Mouse (Mus musculus) adrenal gland (tissue): Measurements from ENCODE around the gene Ppp2r3a.

ENCODE experiments used
- intact Hi-C: fragments of 180-260 bp; cut with DNase I; formaldehyde crosslinking; loops from one replicate; pipeline ENCODE4 v1.15.1; 2025

Ppp2r3a gene

DNA sequence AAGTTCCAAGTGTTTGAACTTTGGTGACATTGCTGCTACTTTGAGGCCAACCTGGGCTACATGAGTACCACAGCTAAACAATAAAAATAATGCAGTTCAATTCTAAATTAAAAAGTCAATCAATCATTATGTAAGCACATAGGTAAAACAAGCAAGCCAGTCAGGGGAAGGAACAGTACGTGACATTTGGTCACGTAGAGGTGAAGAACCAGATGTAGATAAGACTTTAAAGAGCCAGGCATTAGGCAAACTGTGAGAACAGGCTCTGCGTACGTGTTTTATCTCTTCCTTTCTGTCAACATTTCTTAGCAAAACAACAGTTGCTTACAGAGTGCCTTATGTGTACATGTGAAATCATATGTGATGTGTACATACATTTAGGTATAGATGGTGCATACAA is 946 bp upstream of the Ppp2r3a start:
- intact Hi-C loops, result loop anchor here (5.0 kb wide), 1 partner anchor 70 kb away; no protein-coding TSS in a partner anchor

DNA sequence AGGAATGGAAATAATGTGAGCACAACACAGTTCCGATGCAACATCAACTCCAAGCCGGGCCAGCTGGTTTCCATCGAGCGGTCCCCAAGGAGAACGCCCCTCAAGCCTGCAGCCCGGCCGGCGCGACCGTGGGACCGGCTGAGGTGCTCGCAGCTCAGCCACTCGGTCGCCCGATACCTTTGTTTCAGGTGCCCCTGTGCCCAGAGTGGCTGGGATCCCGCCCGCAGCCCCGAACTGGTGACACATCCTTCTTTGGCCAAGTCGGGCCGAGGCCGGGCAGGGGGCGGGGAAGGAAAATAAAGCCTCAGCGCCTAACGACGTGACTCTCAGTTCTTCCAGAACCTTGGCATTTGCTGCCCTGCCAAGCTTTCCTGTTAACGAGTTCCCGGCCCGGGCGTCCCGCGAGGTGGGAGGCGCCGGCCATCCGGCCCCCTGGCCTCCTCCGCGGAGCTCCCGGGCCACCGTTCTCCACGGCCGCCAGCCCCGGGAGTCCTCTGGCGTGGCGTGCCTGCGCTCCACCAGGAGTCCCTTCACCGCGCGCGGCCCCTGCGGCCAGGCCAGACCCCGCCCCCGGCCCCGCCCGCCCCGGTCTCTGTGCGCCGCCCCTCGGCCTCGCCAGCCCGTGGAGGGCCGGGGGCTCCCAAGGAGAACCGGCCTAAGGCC is 483 bp downstream of the Ppp2r3a start:
- intact Hi-C loops, result loop anchor here (5.0 kb wide), 1 partner anchor 69 kb away; no protein-coding TSS in a partner anchor

DNA sequence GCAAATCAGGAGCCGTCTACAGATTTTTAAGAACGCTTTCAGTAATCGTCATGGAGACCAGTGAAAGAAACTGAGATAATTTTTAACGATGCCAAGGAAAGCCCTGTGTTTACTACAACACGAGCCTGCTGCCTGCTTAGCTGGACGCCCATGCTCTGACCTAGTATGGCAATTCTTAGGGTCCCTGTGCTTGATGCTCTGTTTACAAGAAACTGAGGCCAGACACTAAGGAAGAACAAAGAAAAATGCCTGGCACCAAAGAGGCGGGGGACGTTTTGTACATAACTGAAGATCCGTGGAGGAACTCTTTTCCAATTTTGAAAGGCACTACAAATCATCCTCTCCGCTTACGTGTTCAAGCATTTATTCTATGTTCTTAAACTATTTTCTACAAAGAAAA is 1.1 kb downstream of the Ppp2r3a start:
- intact Hi-C loops, result loop anchor here (5.0 kb wide), 1 partner anchor 68 kb away; no protein-coding TSS in a partner anchor

DNA sequence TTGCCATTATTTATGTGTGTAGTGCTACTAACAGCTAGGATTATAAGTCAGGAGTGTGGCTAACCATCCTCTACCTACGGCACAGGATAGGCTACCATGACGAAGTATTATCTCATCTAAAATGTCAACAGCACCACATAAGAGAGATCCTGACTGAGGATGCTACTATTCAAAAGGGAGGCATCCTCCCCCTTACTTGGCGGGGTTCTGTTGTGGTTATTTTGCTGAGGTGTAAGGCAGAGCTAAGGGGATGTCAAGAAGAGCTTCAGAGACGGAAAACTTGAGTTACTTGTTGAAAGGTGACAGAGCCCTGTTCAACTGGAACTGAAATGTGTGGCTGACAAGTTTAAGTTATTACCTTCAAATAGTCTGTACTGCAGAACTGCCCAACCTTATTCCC is 2.0 kb downstream of the Ppp2r3a start:
- intact Hi-C loops, result loop anchor here (5.0 kb wide), 1 partner anchor 67 kb away; no protein-coding TSS in a partner anchor

DNA sequence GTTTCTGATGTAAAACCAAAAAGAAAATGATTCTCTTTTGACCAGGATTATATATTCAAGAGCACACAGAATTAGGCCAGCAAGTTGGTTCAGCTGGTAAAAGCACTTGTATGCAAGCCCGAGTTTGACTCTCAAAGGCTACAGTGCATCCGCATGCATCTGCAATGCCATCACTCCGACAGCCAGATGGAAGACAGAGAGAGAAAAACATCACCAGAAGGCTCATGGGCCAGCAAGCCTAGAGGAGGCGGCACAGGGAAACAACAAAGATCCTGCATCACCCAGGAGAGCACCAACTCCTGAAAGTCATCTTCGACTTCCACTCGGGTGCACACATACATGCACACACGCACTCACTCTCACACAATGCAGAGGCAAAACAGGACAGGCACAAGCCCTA is 4.1 kb downstream of the Ppp2r3a start:
- intact Hi-C loops, result no loop called here

DNA sequence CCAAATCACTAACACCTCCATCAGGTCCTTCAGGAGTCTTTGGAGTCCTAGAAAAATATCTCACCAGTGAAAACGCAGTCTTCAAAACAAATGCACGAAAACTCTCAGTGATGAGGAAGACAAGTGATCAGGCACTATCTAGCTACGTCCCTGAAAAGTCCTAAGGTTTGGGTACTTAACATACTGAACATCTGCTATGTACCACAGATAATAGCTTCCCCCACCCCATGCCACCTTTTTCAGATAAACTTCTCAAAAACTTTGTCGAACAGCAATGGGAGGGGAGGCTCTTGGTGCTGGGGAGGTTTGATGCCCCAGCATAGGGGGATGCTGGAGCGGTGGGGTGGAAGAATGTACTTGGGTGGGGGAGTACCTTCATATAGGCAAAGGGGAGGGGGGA is 6.1 kb downstream of the Ppp2r3a start:
- intact Hi-C loops, result no loop called here

DNA sequence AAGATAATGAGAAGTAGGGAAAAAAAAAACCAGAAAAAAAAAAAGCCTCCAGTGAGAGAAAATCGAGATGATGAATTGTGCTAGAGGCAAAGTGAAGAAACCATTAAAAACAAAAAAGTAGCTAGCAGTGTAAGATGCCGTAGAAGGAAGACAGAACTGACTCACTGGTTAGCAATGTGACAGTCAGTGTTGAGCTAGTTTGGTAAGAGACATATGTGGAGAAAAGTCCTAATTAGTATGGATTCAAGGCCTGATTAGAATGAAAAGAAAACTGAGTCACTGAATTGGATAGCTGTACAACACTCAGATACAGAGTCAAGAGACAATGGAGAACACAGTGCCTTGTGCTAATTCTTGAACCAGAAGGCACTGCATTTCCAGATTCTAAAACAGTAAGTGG is 7.9 kb downstream of the Ppp2r3a start:
- intact Hi-C loops, result no loop called here

DNA sequence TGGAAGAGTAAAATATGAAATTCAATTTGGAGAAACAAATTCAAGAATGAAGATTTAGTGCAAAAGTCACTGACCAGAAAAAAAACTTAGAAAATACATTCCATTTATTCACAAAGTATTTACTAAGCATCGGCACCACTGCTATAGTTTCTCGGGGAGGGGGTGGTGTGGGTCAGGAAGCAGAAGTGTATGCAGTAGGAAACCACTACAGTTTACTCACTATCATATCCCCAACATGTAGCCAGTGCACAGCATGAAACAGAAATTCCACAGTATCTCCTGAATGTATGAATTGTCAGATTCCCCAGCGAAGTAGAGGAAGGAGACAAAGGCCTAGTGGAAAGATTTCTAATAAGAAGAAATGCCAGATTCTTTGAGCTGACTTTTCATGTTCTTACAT is 11.4 kb downstream of the Ppp2r3a start:
- intact Hi-C loops, result no loop called here

DNA sequence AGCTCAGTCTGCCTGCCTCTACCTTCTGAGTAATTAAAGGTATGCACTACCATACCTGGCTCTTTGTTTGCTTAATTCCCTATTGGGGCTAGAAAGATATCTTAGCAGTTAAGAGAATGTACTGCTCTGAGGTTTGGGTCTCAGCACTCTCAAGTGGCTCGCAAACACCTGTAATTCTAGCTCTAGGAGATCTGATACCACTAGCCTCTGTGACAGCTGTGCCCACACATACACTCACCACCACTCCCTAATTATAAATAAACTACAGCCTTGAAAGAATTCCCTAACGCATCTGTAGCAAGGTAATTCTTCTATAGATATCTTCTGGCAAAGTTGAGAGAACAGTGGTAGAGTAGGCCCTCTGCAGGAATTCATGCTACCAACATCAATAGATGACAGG is 15.8 kb downstream of the Ppp2r3a start:
- intact Hi-C loops, result no loop called here

DNA sequence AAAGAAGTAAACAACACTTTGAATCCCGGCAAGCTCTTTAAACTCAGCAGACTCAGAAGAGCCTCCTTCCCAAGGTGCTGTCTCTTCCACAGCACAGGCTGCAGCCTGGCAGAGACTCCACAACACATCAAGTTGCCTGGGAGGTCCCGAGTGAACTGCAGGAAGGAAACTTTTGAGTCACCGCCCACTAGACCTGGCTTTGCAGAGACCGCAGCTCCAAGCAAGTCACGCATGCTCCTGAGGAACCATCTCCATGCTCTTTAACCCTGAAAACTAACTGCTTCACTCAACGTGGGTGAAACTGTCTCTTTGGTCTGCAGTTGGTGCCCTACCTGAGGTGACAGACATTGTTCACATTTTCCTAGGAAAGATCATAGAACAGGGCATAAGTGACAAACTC is 19.6 kb downstream of the Ppp2r3a start:
- intact Hi-C loops, result no loop called here

DNA sequence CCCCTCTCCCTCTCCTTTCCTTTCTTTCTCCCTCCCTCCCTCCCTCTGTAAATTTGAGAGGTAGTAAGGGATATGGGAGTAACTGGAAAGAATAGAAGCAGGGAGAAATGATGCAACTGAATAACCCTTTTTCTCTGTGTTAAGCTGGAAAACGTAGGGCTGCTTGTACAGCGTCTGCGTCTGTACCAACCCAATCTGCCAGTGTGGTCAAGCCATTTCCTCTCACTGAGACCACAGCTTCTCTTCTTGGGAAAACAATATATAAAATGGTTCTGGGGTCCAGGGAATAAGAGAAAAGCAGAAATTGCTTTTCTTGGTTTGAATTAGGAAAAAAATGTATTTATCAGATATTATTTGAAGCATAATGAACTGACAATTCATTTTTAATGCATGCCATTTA is 21.6 kb downstream of the Ppp2r3a start:
- intact Hi-C loops, result no loop called here

DNA sequence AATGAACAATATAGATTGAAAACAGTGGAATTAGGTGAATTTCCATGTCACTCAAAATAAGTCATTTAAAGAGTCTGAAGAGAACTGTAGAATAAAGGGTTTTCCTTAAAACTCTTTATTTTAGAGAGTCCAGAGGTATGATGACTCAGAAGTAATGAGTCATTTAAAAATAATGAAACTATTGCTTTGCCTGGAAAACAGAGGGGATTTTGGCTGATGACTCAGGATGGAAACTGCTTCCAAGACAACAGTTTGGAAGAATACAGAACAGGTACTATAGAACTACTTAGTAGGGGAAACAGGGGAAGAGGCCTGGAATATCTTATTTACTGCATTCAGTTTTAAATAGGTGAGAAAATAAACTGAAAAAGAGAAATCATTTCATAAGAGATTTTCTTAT is 22.7 kb downstream of the Ppp2r3a start:
- intact Hi-C loops, result no loop called here

DNA sequence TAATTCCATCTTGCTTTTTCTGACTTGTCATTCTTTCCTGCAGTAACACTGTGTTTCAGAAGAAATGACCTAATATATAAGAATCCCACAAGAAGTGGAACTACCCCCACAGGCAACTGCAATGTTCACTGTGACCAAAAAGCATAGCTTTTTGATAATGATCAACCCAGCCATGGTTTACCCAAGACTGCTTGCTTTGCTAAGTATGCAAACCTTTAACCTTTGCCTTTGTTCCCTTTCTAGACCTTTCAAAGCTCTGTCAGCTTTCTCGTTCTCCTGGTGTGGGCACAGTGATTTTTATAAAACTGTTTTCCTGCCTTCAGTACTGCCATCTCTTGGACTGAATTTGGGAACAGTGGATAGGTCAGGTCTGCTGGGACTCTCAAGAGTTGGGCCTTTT is 43.6 kb downstream of the Ppp2r3a start:
- intact Hi-C loops, result no loop called here

DNA sequence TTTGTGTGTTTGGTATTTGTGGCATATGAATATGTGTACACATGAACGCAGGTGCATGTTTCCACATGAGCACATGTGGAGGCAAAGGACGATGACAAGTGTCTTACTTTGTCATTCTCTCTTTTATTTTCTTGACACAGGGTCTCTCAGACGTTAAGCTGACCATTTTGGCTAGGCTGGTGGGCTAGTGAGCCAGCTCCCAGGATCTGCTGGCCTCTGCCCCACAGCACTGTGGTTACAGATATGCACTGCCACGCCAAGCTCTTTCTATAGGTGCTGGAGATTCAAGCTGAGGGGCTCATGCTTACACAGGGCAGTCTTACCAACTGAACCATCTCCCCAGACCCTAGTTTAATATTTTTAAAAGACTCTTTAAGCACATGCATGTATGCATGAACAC is 45.1 kb downstream of the Ppp2r3a start:
- intact Hi-C loops, result no loop called here

DNA sequence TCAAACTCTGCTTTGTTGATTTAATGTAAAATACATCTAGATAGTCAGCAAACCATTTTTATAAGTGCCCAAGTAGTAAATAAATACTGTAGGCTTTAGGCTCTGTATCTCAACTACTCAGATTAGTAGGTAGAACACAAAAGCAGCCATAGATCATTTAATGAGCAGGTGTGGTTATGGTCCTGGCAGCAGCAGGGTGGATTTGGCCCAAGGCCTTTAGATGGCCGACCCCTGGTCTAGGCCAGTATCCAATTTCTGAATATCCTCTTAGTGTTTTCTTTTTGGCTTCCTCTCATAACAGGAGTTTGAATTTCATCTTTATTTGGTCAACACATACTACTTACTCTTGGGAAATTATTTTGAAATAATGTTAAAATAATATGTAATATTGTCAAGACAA is 46.4 kb downstream of the Ppp2r3a start:
- intact Hi-C loops, result no loop called here

DNA sequence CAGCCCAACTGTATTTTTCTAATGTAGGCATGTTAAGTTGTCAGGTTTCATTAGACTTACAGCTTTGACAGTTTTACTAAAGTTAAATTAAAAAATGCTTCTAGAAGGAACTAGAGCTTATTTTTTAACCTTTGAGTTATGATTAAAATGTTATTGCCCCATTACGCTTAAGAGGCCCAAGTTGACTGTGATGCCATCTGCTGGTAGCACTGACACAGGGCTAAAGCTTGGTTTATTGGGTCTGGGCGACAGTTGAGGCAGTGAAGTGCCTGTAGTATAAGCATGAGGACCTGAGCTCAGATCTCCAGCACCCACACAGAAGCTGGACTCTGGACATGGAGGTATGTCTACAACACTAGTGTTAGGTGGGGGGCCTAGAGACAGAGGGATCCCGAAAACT is 47.5 kb downstream of the Ppp2r3a start:
- intact Hi-C loops, result no loop called here

DNA sequence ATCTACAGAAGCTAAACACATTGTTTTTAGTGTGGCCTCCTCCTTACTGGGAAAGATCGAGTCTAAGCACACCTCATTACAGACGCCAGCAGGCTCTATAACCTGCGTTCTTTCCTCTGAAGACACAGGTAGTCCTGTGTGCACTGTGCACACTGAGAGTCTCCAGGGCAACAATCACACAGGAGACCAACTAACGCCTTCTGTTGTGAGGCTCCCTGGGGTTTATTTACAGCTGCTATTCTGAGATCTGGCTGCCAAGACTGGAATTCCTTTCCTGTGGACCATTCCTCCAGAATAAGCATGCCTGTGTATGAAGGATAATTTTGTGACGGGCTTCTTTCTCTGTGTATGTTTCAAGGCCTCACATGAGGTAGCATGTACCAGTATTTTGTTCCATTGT is 51.0 kb downstream of the Ppp2r3a start:
- intact Hi-C loops, result no loop called here

DNA sequence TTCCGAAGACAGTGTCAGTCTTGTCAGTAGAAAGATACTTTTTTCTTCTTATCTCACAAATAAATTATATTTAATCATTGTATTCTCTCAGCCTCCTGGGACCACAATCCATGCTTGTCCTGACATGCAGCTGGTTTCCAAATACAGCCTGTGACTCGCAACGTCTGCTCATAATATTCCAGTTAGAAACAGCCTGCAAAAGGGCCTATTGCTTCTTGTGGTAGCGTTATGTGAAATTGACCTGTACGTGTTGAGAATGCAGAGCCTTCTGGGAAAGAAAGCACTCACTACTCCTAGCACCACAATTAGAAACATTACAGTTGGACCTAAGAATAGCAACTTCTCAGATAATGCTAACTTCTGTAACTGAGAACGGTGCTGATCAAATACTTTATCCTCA is 52.8 kb downstream of the Ppp2r3a start:
- intact Hi-C loops, result no loop called here

DNA sequence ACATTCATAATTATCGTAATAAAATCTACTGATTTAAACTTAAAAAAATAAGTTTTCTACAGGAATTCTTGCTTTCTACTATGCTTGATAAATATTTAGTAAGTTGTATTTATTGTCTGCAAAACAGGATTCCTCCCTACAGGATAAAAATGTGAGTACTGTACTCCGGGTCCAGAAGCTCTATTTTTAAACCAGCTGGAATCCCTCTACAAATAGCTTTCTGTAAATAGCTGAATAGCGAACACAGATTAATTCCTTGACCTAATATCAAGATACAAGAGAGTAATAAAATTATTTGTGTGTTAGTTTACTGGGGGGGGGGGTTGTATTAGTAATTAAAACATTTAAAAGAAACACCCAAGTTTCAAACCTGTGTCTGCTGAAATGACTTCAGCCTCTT is 53.3 kb downstream of the Ppp2r3a start:
- intact Hi-C loops, result no loop called here

DNA sequence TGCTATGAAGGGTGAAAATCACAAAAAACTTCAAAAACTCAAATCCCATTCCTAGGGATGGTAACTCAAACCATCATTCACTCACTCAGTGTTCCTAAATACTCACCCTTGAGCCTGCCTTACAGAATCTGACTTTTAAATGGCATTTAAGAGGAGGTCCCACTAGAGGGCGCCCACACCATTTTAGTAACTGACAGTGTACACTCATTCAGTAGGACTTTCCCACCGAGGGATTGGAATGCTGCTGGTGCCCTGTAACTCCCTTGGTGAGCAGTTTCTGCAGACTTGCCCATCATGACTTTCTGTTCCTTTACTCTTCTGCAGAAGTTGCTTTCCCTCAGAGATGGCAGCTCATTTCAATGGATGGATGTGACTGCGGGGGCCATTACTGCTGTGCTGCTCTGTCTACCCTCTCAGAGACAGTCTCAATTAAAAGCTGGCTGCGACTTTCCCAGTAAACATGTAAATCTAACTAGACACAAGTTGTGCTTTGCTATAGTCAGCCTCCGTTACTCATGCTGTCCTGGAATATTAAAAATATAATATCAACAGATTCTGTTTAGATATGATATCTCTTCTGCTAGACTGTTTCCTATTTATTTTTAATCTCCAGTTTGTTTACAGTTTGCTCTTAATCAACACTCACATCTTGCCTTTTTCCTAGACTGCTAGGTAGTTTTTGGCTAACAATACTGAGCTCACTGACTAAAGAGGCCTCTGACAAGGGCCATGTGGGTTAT is 69.5 kb downstream of the Ppp2r3a start:
- intact Hi-C loops, result loop anchor here (2.0 to 10.0 kb wide), 4 partner anchors 70 to 825 kb away; partner anchors contain the start of gene Ppp2r3a

DNA sequence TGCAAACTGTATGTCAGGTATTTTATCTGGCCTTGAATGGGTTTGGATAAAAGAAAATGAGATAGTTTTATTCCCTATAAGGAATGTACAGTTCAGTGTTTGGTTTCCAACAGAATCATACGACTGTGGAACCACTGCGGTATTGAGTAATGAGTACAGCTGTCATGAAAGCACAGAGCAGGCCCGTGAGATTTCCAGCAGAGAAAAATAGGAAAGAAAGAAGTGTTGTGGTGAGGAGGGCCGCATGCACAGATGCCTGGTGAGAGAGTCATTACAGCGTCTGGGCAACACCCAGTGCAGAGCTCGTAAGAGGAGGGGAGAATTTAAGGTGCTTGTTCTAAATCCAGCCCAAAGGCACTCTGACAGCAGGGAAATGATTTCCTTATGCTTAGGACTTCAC is 70.3 kb downstream of the Ppp2r3a start:
- intact Hi-C loops, result loop anchor here (5.0 to 10.0 kb wide), 3 partner anchors 71 to 826 kb away; partner anchors contain the start of gene Ppp2r3a

DNA sequence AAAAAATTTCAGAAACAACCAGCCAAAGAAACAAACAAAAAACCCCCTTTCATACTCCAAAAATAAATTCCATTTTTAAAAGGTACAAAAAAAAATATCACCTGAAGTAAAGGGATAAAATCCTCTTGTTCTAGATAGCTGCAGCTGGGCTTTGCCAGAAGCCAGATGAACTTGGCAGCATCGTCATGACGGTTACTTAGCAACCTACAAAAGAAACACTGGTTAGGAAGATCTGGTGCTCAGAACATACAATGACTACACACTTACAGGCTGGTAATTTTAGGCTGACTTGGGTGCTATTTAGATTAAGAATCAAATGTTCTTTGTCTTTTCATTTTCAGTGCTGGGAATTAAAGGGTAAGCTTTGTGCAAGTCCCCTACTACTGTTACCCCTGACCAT is 71.4 kb downstream of the Ppp2r3a start:
- intact Hi-C loops, result loop anchor here (5.0 to 10.0 kb wide), 3 partner anchors 72 to 827 kb away; partner anchors contain the start of gene Ppp2r3a

DNA sequence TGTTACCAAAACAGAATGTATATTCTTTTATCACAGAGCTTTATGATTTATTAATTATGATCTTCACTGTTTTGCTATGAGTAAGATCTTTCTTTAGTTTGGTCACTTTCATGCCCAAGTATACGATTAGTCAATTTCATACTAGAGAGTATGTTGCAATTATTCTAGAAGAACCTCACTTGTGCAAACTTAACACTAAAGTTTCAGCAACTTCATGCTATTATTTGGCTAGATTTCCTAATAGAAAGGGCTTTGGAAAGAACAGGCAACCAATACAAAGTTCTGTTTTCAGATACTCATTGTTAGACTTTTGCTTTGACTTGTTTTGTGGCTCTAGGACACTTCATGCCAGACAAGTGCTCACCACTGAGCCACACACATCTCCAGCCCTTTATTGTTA is 91.0 kb downstream of the Ppp2r3a start:
- intact Hi-C loops, result no loop called here
